Mouse (Mus musculus): ENCODE measurements around the gene Hrh3.

The Hrh3 gene

GRCm38 (mm10) chr2:180107081-180107480 is 2.8 kb upstream of the Hrh3 start:
- DNase-seq (ENCODE audit: low read depth, low spot score) = no peak

DNA sequence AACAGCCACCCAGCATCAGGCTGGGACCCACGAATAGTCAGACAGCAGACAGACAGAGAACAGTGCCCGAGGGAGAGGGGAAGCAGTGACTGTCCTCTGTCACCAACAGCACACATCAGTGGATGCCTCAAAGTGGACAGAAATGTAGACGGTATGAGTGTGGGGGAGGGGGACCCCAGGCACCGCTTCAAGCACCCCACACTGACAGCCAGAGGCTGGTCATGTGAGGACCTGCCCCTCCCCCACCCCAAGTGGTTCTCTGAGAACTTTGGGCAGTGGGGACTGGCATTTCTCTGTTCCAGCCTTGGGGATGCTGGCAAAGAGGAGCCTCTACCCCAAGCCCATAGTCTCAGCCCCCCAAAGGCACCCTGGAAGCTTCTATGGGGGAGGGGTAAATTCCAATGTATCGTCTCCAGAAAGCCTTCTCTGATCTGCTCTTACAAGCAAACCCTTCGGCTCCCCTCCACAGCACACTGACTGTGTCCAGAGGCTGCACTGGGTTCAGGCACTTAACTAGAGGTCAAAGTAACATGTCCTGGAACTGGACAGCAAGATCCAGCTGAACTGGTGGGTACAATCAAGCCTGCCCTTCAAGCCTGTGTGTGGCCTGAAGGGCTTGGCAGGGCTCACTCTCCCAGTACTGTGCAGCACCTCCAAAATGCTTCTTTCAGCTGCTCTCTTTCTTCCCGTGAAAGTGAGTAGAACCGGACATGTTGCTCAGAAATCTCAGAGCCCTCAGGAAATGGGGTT is 1.3 kb upstream of the Hrh3 start:
- no peak for DNase-seq (ENCODE audit: low read depth, low spot score)

- DNase-seq (ENCODE audit: low read depth, low spot score) = no peak
Measured at GRCm38 (mm10) chr2:180104659-180105377, 530 bp upstream of the Hrh3 start.

GRCm38 (mm10) chr2:180103151-180103977 is 924 bp downstream of the Hrh3 start:
- no peak for DNase-seq (ENCODE audit: low read depth, low spot score)

GRCm38 (mm10) chr2:180099529-180099928 is 4.8 kb downstream of the Hrh3 start:
- no peak for DNase-seq (ENCODE audit: low read depth, low spot score)

DNA sequence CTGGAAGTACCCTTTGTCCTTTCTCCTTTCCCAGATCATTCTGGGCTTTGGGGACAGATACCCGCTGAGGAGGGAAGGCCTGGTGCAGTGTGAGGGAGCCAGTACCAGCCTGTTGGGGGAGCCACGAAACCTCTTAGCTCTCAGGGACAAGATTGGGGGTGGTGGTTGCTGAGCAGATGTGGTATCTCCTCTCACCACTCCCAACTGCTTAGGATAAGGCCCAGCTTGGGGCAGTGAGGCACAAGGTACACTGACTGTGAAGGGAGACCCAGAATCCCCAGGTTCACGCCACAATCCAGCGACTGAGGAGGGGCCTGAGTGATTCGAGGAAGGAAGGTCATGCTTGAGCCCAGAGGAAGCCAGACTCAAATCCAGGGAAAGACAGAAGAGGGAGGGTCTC is 6.1 kb downstream of the Hrh3 start:
- DNase-seq (ENCODE audit: low read depth, low spot score) = no peak

GRCm38 (mm10) chr2:180097585-180097984 is 6.7 kb downstream of the Hrh3 start:
- no peak for DNase-seq (ENCODE audit: low read depth, low spot score)

DNA sequence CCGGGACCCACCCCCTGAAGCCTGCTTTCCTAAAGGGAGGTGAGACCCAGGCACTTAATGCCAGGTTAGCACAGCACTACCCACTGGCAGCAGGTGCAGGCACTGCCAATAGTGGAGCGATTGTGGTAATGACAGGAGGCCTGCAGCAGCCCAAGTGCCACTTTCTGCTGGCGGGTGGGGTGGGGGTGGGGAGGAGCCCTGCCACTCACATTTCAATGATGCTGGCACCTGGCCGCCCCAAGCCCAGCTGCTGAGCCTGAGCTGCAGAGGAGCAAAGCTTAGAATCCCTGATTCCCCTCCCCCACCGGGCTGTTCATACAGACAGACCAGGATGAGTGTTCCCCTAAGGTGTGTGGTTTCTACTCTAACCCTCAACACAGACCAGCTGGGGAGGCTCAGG is 8.6 kb downstream of the Hrh3 start:
- DNase-seq (ENCODE audit: low read depth, low spot score) = no peak

GRCm38 (mm10) chr2:180090285-180090684 is 14.0 kb downstream of the Hrh3 start:
- no peak for DNase-seq (ENCODE audit: low read depth, low spot score)

DNA sequence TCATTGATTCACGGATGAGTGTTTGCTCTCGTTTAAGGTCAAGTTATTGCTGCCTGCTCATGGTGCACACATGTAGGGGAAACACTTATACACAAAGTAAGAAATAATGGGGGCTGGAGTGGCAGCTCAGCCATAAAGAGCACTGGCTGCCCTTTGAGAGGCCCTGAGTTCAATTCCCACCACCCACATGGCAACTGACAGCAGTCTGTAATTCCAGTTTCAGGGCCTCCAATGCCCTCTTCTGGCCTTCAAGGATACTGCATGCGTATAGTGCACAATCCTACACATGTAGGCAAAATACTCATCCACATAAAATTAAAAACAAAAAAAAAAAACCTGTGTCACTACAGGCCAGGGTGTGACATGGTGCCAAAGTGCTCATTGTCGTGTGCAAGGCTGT is 16.8 kb downstream of the Hrh3 start:
- DNase-seq (ENCODE audit: low read depth, low spot score) = no peak

GRCm38 (mm10) chr2:180086637-180087027 is 17.7 kb downstream of the Hrh3 start:
- no peak for DNase-seq (ENCODE audit: low read depth, low spot score)

- no peak for DNase-seq (ENCODE audit: low read depth, low spot score)
Measured at GRCm38 (mm10) chr2:180085926-180086636, 18.2 kb downstream of the Hrh3 start.

DNA sequence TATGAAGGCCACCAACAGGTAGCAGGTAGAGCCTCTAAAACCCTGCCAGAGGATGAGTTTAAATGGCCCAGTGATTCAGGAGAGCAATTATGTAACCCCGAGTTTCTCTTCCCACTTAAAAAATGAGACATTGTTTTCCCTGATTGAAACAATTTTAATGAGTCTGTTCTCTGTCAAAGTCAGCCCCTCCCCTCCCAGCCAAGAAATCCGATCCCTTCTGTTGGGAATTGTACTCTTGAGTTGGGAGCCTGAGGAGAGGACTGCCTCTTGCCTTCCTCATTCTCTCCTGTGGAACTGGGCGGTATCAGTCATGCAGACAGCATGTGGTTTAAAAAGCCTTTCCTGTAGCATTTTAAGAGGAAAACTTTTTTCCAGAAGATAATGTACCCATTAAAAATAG is 19.7 kb downstream of the Hrh3 start:
- DNase-seq (ENCODE audit: low read depth, low spot score) = no peak

GRCm38 (mm10) chr2:180083063-180083462 is 21.2 kb downstream of the Hrh3 start:
- DNase-seq (ENCODE audit: low read depth, low spot score) = no peak

DNA sequence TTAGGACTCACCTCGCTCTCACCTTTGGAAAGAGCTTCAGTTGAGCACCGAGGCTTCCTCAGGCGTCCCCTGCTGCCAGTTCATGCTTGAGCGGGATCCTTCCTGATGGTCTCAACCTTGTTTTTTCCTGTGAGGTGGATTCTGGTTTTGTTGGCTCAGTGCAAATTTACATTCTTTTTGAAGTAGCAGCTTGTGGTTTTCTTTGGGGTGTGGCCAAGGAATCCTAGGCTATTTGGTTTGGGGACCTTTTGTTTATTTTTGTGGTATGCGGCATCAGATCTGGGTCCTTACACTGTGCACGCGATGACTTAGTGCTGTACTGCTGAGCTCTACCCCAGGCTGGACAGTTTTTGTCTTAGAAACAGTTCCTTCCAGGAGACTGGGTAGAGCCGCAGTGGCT is 23.6 kb downstream of the Hrh3 start:
- no peak for DNase-seq (ENCODE audit: low read depth, low spot score)

DNA sequence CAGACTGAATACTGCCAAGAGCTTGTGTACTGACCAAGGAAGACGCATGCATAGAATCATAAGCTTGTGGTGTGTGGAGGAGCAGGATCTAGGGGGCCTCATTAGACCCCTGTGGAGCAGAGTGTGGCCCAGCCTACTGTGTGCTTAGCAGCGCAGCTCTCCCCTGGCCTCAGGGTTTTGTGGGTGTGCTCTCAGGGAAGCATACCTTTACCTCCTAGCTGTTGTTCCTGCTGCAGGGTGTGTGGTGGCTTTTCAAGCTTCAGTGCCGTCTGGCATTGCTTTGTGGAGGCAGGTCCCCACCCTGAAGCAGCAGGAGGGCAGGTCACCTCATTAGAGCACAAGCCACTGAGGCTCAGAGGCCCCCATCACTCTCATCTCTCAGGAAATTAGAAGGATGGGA is 26.7 kb downstream of the Hrh3 start:
- DNase-seq (ENCODE audit: low read depth, low spot score) = no peak

DNA sequence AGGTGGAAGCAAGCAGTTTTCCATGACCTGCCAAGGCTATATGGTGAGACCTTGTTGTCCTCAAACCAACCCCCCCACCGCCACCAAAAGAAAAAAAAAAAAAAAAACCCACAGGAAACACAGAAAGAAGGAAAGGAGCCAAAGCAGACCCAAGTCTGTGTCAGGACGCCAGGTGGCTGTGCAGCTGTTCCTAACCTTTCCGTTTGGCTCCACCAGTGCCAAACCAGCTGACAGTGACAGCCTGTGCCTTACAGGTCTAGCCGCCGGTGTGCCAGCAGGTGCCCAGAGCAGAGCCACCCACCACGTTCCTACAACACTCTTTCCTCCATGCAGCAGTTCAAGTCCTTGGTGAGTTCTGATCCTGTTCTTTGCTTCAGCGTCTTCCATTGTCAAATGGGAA is 31.4 kb downstream of the Hrh3 start:
- DNase-seq (ENCODE audit: low read depth, low spot score) = no peak

- no peak for DNase-seq (ENCODE audit: low read depth, low spot score)
Measured at GRCm38 (mm10) chr2:180071671-180072070, 32.6 kb downstream of the Hrh3 start.

- DNase-seq (ENCODE audit: low read depth, low spot score) = peak; percentile 83
Measured at GRCm38 (mm10) chr2:180070481-180071453, 33.5 kb downstream of the Hrh3 start, which contains the start of gene Mtg2. Mtg2 (plus strand) TSS chr2:180070588.

DNA sequence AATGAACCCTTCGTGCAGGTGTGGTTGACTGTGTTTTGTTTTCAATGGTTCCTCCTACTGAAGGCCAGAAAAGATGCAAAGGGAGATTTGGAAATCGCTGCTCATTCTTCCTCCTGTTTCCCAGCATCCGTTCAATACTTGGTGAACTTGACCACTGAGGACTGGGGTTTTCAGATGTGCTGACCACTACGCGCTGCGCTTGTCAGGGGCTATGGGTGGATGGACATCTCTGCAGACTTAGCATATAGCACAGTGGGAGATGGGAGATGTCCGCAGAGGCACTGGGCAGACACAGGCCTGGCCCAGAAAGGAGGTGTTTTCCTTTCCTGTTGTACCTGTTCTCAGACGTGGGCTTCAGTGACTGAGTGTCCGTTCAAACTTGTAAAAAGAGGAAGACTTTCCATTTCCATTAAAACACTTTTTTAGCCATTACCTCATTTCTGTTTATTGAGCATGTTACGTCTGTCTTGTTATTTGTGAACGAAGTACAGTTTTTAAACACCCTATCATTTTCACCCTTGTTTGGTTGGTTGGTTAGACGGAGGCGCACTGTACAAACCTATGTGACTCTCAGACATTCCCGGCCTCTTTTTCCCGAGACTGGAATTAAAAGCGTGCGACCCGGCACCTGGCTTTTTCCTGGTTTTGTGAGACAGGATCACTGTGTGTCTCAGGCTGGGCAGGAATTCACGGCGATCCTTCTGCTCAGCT is 34.4 kb downstream of the Hrh3 start:
- no peak for DNase-seq (ENCODE audit: low read depth, low spot score)

Measured in brain, embryonic 18.5 days (tissue).